Mouse (Mus musculus): ENCODE data around the gene Adora1. TPM values are rescaled to one million over a fixed set of nuclear protein-coding genes. Genes with fewer than 3 reads are reported as not detected.

Adora1 gene
- polyA plus RNA-seq, 1 experiment from 2014 or later, result 2.4 TPM

DNA sequence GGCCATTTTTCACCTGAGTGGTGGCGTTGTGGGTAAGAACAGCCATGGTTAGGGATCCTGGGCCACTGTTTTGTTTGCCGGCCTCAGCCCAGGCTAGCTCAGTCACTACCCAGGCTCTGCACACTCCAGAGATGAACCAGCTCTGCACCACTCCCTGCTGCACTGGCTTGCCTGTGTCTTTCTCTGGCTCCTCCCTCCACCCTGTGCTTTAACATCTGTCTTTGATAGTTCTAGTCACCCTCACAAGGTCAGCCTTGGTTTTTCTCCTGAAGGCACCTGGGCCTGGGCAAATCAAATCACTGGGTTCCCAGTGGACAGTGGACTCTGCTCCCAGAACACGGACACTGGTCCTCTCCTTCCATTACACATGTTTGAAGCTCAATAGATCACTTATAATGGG, 81.1 kb downstream of the Adora1 start:
- no peak for TF ChIP-seq CTCF (IDR thresholded peaks at IDR 0.05)
- ChIA-PET POLR2A (no interaction called here), CTCF (interaction anchor here (1.3 to 1.5 kb wide), 3 partner anchors 8 to 90 kb away, joined by 3 to 5 read pairs (median 3); partner anchors contain the start of gene Chit1)
- DNase-seq (ENCODE audit: low read depth, low spot score) (no peak), ATAC-seq (no peak)
- in situ Hi-C loops (cut with MboI; ENCODE audit: low pct_unique_long_range_greater_than_20kb), result loop anchor here (5.0 to 10.0 kb wide), 3 partner anchors 51 to 168 kb away; no protein-coding TSS in a partner anchor
- no peaks in the 10 kb centered on the region for H3K27me3 ChIP-seq

DNA sequence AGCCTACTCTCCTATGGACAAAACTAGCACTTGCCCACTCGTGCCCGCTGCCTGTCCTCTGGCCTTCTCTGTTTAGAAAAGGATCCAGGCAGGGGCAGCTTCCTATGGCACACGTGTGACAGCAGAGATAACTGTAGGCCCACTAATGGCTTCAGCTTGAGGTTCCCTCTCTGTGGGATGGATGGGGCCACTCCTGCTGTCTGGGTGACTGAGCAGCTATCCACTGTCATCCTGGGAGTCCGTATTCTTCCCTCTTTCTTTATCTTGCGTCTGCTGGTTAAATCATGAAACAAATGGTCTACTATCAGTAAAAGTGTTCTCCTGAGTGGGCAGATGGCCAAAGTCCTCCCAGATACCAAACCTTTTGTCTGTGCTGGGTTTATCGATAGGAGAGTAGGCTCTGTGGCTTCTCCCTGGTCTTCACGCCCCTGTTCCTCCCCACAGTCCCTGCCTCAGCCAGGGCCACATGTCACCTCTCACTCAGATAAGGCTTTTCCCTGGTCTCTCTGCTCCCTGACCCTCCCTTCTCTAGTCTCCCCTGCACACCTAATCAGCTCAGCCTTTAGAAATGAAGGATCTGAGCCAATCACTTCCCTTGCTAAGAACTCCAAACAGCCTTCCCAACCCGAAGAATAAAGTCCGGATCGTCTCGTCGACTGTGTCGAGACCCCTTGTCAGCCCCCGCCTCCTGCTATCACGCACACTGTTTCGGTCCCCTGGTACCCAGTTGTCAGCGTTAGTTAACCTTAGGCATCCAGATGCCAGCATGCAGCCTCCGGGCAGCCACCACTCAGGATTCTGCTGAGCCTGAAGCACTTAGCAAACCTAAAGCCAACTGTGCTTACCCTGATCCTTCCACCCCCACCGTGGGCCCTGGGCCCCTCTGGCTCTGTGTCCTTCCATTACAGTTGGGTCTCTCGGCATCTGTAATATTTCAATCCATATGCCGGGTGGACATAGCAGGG, 82.3 kb downstream of the Adora1 start:
- no peak for ATAC-seq

DNA sequence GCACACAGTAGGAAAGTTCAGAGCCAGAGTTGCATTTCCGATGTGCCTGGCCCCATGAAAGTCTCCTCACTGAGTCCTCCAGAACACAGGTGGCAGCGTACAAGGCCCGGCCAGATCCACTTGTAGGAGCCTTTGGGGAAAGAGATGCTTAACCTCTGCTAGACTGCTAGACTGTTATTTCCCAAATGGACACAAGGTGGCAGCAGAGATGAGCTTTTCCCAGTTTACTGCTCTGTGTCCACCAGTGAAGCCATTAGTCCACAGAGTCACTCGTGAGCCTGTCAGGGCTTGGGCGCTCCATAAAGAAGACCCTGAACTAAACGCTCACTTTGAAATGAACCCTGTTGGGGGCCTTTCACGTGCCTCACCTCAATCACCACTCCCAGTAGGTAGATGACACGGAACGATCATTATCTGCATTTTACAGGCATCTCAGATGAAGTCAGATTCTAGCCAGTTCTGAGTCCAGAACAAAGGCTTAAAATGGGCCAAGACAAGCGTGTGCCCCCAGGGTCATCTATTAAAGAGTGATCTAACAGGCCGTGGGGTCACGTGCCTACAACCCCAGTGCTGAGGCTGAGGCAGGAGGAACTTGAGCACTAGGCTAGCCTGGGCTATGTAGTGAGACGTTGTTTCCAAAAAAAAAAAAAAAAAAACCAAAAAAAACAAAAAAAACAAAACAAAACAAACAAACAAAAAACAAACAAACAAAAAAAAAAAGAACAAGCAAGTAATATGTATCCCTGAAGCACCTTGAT, 83.4 kb downstream of the Adora1 start:
- peak; percentile 60 for ATAC-seq
- peak; percentile 81 for TF ChIP-seq CTCF (IDR thresholded peaks at IDR 0.05)
- DNase-seq (ENCODE audit: low read depth, low spot score), result peak; percentile 54
- ChIA-PET CTCF (interaction anchor here (1.1 to 2.1 kb wide), 4 partner anchors 71 to 179 kb away, joined by 3 to 14 read pairs (median 5); no protein-coding TSS in a partner anchor), POLR2A (no interaction called here)
- in situ Hi-C loops (cut with MboI; ENCODE audit: low pct_unique_long_range_greater_than_20kb), result loop anchor here (5.0 to 10.0 kb wide), 3 partner anchors 53 to 170 kb away; no protein-coding TSS in a partner anchor
- H3K27me3 ChIP-seq, result no peaks in the 10 kb centered on the region

More for the DNA sequence above, 82.3 kb downstream of the Adora1 start:
- ChIA-PET POLR2A (no interaction called here), CTCF (interaction anchor here (1.1 to 2.1 kb wide), 2 partner anchors 141 to 178 kb away, joined by 3 to 14 read pairs; no protein-coding TSS in a partner anchor)
- H3K27me3 ChIP-seq, result no peaks in the 10 kb centered on the region
- TF ChIP-seq CTCF (IDR thresholded peaks at IDR 0.05), result no peak
- DNase-seq (ENCODE audit: low read depth, low spot score), result no peak
- in situ Hi-C loops (cut with MboI; ENCODE audit: low pct_unique_long_range_greater_than_20kb), result loop anchor here (5.0 to 10.0 kb wide), 3 partner anchors 52 to 169 kb away; no protein-coding TSS in a partner anchor

DNA sequence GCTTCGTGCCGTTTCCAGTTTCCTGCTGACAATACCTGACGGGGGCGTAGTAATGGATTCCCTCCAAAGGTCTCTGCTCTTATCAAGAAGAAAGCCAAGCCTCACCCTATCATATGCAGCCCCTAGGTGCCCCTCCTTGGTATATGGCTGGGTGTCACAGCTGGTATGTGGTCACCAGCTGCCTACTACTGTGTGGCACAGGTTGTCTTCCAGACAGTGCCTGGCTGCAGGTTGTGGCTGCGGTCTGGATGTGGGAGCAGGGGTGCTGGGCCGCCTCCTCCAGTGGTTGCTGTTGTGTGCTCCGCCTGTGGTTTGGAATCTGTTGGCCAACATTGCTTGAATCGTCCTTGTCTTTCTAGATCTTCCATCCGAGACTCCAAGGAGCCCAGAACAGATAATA, 84.5 kb downstream of the Adora1 start:
- POLR2A ChIA-PET, result interaction anchor here (0.6 kb wide), 1 partner anchor 344 kb away, joined by 3 read pairs; the partner anchor contains the start of gene Rabif
- in situ Hi-C loops (cut with MboI; ENCODE audit: low pct_unique_long_range_greater_than_20kb), result loop anchor here (5.0 to 10.0 kb wide), 3 partner anchors 54 to 172 kb away; no protein-coding TSS in a partner anchor
- TF ChIP-seq CTCF (IDR thresholded peaks at IDR 0.05), result no peak
- DNase-seq (ENCODE audit: low read depth, low spot score) (no peak), ATAC-seq (no peak)
- CTCF ChIA-PET, result interaction anchor here (1.3 to 2.1 kb wide), 3 partner anchors 72 to 180 kb away, joined by 3 to 14 read pairs (median 7); no protein-coding TSS in a partner anchor
- no peaks in the 10 kb centered on the region for H3K27me3 ChIP-seq

DNA sequence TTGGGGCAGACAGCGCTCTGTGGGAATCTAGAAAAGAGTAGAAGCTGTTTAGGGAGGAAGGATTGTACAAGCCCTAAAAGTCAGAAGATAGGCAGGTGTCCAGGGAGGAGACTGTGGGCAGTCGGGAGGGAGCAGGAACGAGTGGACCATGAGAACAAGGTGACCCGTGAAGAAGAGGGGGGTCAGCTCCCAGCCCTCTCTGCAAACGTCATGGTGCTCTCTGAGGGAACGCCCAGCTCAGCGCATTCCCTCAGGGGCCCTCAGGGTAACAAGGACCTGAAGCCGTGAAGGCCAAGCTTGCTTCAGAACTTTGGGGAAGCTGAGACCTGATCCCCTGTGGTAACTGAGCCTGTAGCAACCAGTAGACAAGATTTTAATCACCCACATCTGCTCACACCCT, 85.2 kb downstream of the Adora1 start:
- in situ Hi-C loops (cut with MboI; ENCODE audit: low pct_unique_long_range_greater_than_20kb), result loop anchor here (5.0 to 10.0 kb wide), 3 partner anchors 55 to 172 kb away; no protein-coding TSS in a partner anchor
- ChIA-PET POLR2A (no interaction called here), CTCF (interaction anchor here (0.8 kb wide), 1 partner anchor 182 kb away, joined by 3 read pairs; the partner anchor contains the start of gene Ppfia4)
- no peaks in the 10 kb centered on the region for H3K27me3 ChIP-seq
- DNase-seq (ENCODE audit: low read depth, low spot score) (no peak), ATAC-seq (no peak)
- TF ChIP-seq CTCF (IDR thresholded peaks at IDR 0.05), result no peak

Other genes with a start within 250 kb of the Adora1 start
- 0.10 TPM for gene Fmod, start 198.2 kb downstream of the Adora1 start, polyA plus RNA-seq (2021)
- gene Btg2, start 156.3 kb downstream of the Adora1 start, polyA plus RNA-seq (2021), result 90.2 TPM
- gene Chit1, start 124.2 kb downstream of the Adora1 start, polyA plus RNA-seq (2021), result not detected
- 1.6 TPM for gene Chil1, start 53.3 kb downstream of the Adora1 start, polyA plus RNA-seq (2021)
- gene Mybph, start 42.0 kb downstream of the Adora1 start, polyA plus RNA-seq (2021), result not detected
- gene Myog, start 54.6 kb upstream of the Adora1 start, polyA plus RNA-seq (2021), result not detected
- 0.30 TPM for gene Ppfia4, start 97.5 kb upstream of the Adora1 start, polyA plus RNA-seq (2021)
- gene Tmem183a, start 126.5 kb upstream of the Adora1 start, polyA plus RNA-seq (2021), result 67.9 TPM
- gene 4933406M09Rik, start 150.5 kb upstream of the Adora1 start, polyA plus RNA-seq (2021), result not detected
- 104 TPM for gene Cyb5r1, start 170.1 kb upstream of the Adora1 start, polyA plus RNA-seq (2021)
- gene Adipor1, start 179.9 kb upstream of the Adora1 start, polyA plus RNA-seq (2021), result 144 TPM
- 18.6 TPM for gene Klhl12, start 220.1 kb upstream of the Adora1 start, polyA plus RNA-seq (2021)